Mouse (Mus musculus) C2C12 (cell line): ENCODE data around the gene Xlr4b.
"Not testable (repeated sequence)": the region's sequence is repeated elsewhere in the genome, so short reads cannot be mapped to it uniquely, and the experiment has no call there.

Source experiments
- CEBPB ChIP-seq: IDR thresholded peaks from one replicate; pipeline ENCODE4 v1.6.1; 2011; ENCODE audit warnings: low read depth, mild to moderate bottlenecking, control low read depth, moderate library complexity
- CTCF ChIP-seq: IDR thresholded peaks from one replicate; pipeline ENCODE4 v1.5.1; 2011; ENCODE audit not compliant: control insufficient read depth, insufficient read depth, insufficient read length
- FOSL1 ChIP-seq: IDR thresholded peaks from one replicate; pipeline ENCODE4 v1.8.0; 2011; ENCODE audit warnings: mild to moderate bottlenecking, low read length; ENCODE audit not compliant: poor library complexity, insufficient read depth, severe bottlenecking
- MAX ChIP-seq: IDR thresholded peaks from one replicate; pipeline ENCODE4 v1.6.1; 2011; ENCODE audit warnings: mild to moderate bottlenecking, control low read depth
- USF1 ChIP-seq: IDR thresholded peaks from one replicate; pipeline ENCODE4 v1.6.1; 2011; ENCODE audit warnings: low read depth, mild to moderate bottlenecking, control low read depth, moderate library complexity

- TF ChIP-seq CTCF, USF1, FOSL1, CEBPB, MAX: not testable (repeated sequence)
Measured at GRCm38 (mm10) chrX:73176889-73177288, 37.2 kb upstream of the Xlr4b start, which contains the start of gene Spin2d.
